8 mouse cellular contexts compared by ENCODE assay signal in genomic region chr17:65768486-65768885, GRCm38 (mm10). TPM values are rescaled to one million over a fixed set of nuclear protein-coding genes. Genes with fewer than 3 reads are reported as not detected.
DNase-seq lines count a peak whose midpoint lies in the region; ATAC-seq and TF ChIP-seq lines count a peak whose summit lies in the region.

No protein-coding gene starts in this region.

- no peak for TF ChIP-seq CTCF in testis, adult 2 months (IDR thresholded peaks at IDR 0.05; ENCODE audit: control insufficient read depth, insufficient read depth, insufficient replicate concordance, low read depth, low read length)
- no peak for TF ChIP-seq CTCF in lung, postnatal 0 days (IDR thresholded peaks at IDR 0.05)

- H3K27ac ChIP-seq in forebrain, embryonic 13.5 days: peak overlapping the region; percentile 6; the same call in 1 of the 2 replicates
- no peak overlapping the region for H3K27ac ChIP-seq in forebrain, embryonic 11.5 days (ENCODE audit: low read depth, low read length)
- peak overlapping the region; percentile 30; the same call in 1 of the 2 replicates for H3K27ac ChIP-seq in testis, adult 2 months (ENCODE audit: control insufficient read depth, insufficient read depth, low read depth, low read length)
- H3K27ac ChIP-seq in lung, postnatal 0 days (ENCODE audit: low read length): no peak overlapping the region

- WGBS in forebrain, embryonic 13.5 days: 65% methylated on average over 5 of the region's 5 CpGs
- WGBS in forebrain, embryonic 11.5 days: 78% methylated on average over 5 of the region's 5 CpGs
- 48% methylated on average over 5 of the region's 5 CpGs for WGBS in lung, postnatal 0 days

- TF ChIP-seq POLR2A in testis, adult 2 months (IDR thresholded peaks at IDR 0.05; ENCODE audit: control insufficient read depth, low read depth, low read length): no peak

- H3K4me2 ChIP-seq in forebrain, embryonic 13.5 days: no peak overlapping the region
- H3K4me2 ChIP-seq in forebrain, embryonic 11.5 days (ENCODE audit: low read depth, low read length, severe bottlenecking): no peak overlapping the region
- no peak overlapping the region for H3K4me2 ChIP-seq in lung, postnatal 0 days (replicated peaks; ENCODE audit: low read depth, low read length)

- H3K9ac ChIP-seq in forebrain, embryonic 13.5 days: no peak overlapping the region
- no peak overlapping the region for H3K9ac ChIP-seq in forebrain, embryonic 11.5 days (ENCODE audit: low read length)
- H3K9ac ChIP-seq in lung, postnatal 0 days (replicated peaks; ENCODE audit: low read depth): no peak overlapping the region

- no peak for TF ChIP-seq EP300 in lung, postnatal 0 days (IDR thresholded peaks at IDR 0.05)

- no peak overlapping the region for H3K4me3 ChIP-seq in forebrain, embryonic 13.5 days
- H3K4me3 ChIP-seq in forebrain, embryonic 11.5 days (ENCODE audit: low read depth, low read length): no peak overlapping the region
- H3K4me3 ChIP-seq in testis, adult 2 months (ENCODE audit: control insufficient read depth, low read depth, low read length): no peak overlapping the region
- H3K4me3 ChIP-seq in lung, postnatal 0 days (ENCODE audit: low read depth, low read length): no peak overlapping the region

- H3K36me3 ChIP-seq in forebrain, embryonic 13.5 days (ENCODE audit: poor library complexity, severe bottlenecking): no peaks in the 10 kb centered on the region
- no peaks in the 10 kb centered on the region; the same call in 1 of the 2 replicates for H3K36me3 ChIP-seq in forebrain, embryonic 11.5 days (ENCODE audit: control insufficient read depth, insufficient read depth, low read length)
- no peaks in the 10 kb centered on the region for H3K36me3 ChIP-seq in testis, adult 2 months (ENCODE audit: control insufficient read depth, insufficient read depth, low read length)
- no peaks in the 10 kb centered on the region for H3K36me3 ChIP-seq in lung, postnatal 0 days (ENCODE audit: insufficient read depth, low read length)

- no peak for DNase-seq in forebrain, embryonic 11.5 days (ENCODE audit: low spot score)
- DNase-seq in testis, postnatal 10 days (ENCODE audit: low spot score): no peak
- peak; percentile 75 for DNase-seq in lung, postnatal 0 days (ENCODE audit: low spot score)
- peak; percentile 60 for DNase-seq in skeletal muscle tissue, adult 2 months (ENCODE audit: low read depth, low spot score)
- DNase-seq in thymus, adult 18-20 months: no peak
- no peak for DNase-seq in natural killer cell, adult 2 months (ENCODE audit: low spot score in 2 of 2)

- H3K27me3 ChIP-seq in forebrain, embryonic 13.5 days: 0 out of 2 replicates have a peak, but pooled peaks cover 4% of the 10 kb centered on the region
- no peaks in the 10 kb centered on the region for H3K27me3 ChIP-seq in forebrain, embryonic 11.5 days (ENCODE audit: control insufficient read depth, insufficient read depth, low read length)
- H3K27me3 ChIP-seq in testis, adult 2 months (ENCODE audit: control insufficient read depth, insufficient read depth, low read length): no peaks in the 10 kb centered on the region
- no peaks in the 10 kb centered on the region for H3K27me3 ChIP-seq in lung, postnatal 0 days (replicated peaks; ENCODE audit: insufficient read depth, low read length)

- no peaks in the 10 kb centered on the region for H3K9me3 ChIP-seq in forebrain, embryonic 13.5 days (replicated peaks)
- no peaks in the 10 kb centered on the region for H3K9me3 ChIP-seq in forebrain, embryonic 11.5 days (ENCODE audit: control insufficient read depth, low read length)
- no peaks in the 10 kb centered on the region for H3K9me3 ChIP-seq in lung, postnatal 0 days (ENCODE audit: low read length)

- H3K4me1 ChIP-seq in forebrain, embryonic 13.5 days: peaks cover 44% of the 10 kb centered on the region
- peaks cover 9% of the 10 kb centered on the region for H3K4me1 ChIP-seq in forebrain, embryonic 11.5 days (replicated peaks; ENCODE audit: control insufficient read depth, insufficient read depth, low read length)
- H3K4me1 ChIP-seq in testis, adult 2 months (ENCODE audit: control insufficient read depth, insufficient read depth, low read length): peaks cover 15% of the 10 kb centered on the region
- H3K4me1 ChIP-seq in lung, postnatal 0 days (ENCODE audit: insufficient read depth, low read depth, low read length): peaks cover 8% of the 10 kb centered on the region; the same call in 1 of the 2 replicates

- ATAC-seq in forebrain, embryonic 13.5 days: 0 out of 2 replicates have a peak, but pooled peaks have one; percentile 8
- no peak for ATAC-seq in forebrain, embryonic 11.5 days (replicated peaks; ENCODE audit: low FRiP score)
- peak; percentile 31 for ATAC-seq in lung, postnatal 0 days

RNA-seq across cellular contexts. Expression of gene Rab31, which starts 4.1 kb away (rescaled TPM):
- polyA plus RNA-seq in forebrain, embryonic 13.5 days (2015; fragmentation: Nextera tagmentation; extraction: Ambion mirVana): 66.6 and 81.7 TPM in 2 replicates
- polyA plus RNA-seq in forebrain, embryonic 11.5 days (2014; fragmentation: Nextera tagmentation; extraction: Ambion mirVana): 72.9 and 73.4 TPM in 2 replicates
- polyA plus RNA-seq in testis, adult 2 months (2012; rRNA removed): 25.3 and 32.1 TPM in 2 replicates
- 33.3 and 33.5 TPM in 2 replicates for polyA plus RNA-seq in lung, postnatal 0 days (2015; fragmentation: Nextera tagmentation; extraction: Ambion mirVana)

RNA-seq across cellular contexts. Expression of gene Ppp4r1, which starts 13.9 kb away (rescaled TPM):
- polyA plus RNA-seq in forebrain, embryonic 13.5 days (2015; fragmentation: Nextera tagmentation; extraction: Ambion mirVana): 46.5 and 50.1 TPM in 2 replicates
- 63.7 and 64.5 TPM in 2 replicates for polyA plus RNA-seq in forebrain, embryonic 11.5 days (2014; fragmentation: Nextera tagmentation; extraction: Ambion mirVana)
- 244 and 274 TPM in 2 replicates for polyA plus RNA-seq in testis, adult 2 months (2012; rRNA removed)
- 21.2 and 26.5 TPM in 2 replicates for polyA plus RNA-seq in lung, postnatal 0 days (2015; fragmentation: Nextera tagmentation; extraction: Ambion mirVana)

Comparison
In these comparisons a context has a peak if more than half of its experiments do, and no peak if none do; other contexts are left out.
1. H3K27ac ChIP-seq: peak in forebrain, embryonic 13.5 days (single experiment) and testis, adult 2 months (single experiment); none in forebrain, embryonic 11.5 days (single experiment) and lung, postnatal 0 days (single experiment).
2. DNase-seq: peak in lung, postnatal 0 days (single experiment) and skeletal muscle tissue, adult 2 months (single experiment); none in forebrain, embryonic 11.5 days (single experiment), testis, postnatal 10 days (single experiment), thymus, adult 18-20 months (0 of 2) and natural killer cell, adult 2 months (0 of 2).